Mouse (Mus musculus): ENCODE measurements around the gene Stum.

The Stum gene

DNA sequence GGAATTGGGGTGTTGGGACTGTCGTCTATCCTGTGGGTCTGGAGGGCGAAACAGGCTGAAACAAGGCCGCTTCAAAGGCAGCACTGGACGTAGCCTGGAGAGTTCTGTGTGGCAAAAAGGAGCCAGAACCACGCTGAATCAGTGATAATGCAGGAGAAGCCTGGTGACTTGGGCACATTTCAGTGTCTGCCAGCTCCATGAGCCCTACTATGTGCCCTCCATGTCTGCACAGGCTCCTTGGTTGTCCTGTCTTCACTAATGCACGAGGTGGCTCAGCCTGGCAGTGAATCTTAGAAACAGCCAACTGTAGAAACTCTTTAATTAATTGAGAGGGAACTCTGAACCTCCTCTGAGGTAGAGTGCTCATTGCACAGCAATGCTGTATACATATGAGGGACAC, 56.9 kb downstream of the Stum start:
- DNase-seq = no peak

DNA sequence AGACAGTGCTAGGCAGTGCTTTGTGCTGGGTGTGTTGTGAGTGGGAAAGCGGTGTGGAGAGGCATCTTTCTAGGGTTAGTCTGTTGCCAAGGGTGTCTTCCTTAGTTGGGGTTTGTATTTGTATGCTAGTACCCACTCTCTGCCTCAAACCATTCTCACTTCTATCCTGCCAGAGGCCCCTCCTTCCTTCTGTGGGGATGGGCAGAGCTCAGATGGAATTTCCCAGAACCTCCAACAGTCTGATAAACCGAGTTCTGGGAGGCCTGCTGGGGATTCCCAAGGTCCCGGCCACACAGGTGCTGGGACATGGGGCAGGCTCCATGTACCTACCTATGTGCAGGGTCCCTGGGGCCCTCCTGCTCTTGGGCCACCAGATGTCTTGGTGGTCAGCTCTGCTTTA, 59.4 kb downstream of the Stum start:
- DNase-seq = no peak

DNA sequence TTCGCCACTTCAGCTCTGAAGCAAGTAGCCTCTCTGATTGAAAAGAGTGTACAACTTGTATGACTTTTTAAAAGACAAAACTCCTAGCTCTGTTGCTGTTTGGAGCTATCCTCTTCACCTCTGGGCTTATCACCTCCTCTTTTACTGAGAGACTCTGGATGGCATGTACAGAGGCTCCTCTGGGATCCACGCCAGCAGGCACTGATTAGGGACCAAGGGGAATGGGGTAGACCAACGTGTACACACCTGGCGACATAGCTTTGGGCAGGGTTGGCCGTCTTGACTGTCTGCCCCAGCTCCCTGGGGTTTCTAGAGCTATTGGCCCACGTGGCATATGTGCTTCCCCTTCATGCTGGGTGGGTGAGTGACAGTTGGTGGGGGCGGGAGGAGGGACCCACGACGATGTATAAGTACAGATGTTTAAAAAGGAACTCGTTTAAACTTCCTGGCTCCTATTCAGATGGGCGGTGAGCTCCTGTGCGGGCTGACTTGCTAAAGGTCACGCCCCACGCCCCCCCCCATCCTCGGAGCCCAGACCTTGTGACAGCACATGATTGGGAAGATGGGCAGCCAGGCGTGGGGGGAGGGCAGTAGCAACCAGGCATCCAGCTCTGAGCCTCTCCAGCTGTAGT, 60.2 kb downstream of the Stum start:
- DNase-seq = no peak

DNA sequence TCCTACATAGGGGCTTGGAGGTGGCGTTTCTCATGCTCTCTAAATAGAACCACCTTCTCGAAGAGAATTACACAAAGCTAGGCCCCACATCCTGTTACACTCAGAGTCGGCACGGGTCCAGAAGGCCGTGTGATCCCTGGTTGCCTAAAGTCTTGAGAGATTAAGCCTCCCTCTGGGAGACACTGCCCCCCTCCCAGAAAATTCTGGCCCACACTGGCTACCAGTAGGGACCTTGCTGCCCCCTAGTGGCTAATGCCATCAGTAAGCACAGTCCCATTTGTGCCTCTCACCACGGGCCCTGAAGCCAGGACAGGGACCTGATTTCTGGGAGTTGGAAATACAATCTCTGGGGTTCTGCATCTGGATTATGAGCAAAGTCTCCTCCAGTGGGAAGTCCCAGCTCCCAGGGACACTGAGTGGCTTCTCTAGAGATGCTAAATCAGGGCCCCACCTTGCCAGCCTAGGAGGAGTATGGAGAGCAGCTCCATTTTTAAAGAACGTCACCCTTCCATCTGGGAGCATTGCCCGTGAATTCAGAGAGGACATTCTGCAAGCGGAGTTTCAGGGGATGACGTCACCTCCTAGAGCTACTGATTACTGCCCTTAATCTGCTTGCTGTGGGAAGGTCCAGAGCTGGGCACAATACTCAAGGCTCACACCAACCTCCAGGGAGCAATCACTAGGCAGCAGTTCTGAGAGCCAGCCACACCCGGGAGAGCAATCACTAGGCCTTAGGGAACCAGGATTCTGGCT, 61.1 kb downstream of the Stum start:
- DNase-seq = peak; percentile 69

DNA sequence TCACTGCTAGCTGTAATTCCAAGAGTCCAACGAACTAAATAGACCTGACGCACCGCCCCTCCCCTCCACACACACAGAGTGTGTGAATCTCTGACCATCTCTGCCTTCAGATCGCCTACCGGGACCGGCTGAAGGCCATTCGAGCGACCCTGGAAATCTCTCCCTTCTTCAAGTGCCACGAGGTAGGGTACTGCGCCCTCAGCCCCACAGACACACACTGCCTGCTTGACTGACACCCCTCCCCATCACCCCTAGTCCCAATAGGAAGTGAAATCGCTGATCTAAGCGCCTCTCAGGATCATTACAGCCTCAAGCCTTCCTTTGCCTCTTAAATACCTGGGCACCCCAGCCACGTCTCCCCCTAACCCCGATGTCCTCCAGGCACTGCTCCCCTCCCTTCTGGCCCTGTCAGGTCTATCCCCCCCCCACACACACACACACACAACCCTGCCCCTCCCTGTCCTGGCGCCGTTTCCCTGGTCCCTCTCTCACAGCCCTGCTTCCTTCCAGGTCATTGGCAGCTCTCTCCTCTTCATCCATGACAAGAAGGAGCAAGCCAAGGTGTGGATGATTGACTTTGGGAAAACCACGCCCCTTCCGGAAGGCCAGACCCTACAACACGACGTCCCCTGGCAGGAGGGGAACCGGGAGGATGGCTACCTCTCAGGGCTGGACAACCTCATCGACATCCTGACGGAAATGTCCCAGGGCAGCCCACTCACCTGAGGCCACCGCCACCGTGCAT, 62.0 kb downstream of the Stum start:
- no peak for DNase-seq

DNA sequence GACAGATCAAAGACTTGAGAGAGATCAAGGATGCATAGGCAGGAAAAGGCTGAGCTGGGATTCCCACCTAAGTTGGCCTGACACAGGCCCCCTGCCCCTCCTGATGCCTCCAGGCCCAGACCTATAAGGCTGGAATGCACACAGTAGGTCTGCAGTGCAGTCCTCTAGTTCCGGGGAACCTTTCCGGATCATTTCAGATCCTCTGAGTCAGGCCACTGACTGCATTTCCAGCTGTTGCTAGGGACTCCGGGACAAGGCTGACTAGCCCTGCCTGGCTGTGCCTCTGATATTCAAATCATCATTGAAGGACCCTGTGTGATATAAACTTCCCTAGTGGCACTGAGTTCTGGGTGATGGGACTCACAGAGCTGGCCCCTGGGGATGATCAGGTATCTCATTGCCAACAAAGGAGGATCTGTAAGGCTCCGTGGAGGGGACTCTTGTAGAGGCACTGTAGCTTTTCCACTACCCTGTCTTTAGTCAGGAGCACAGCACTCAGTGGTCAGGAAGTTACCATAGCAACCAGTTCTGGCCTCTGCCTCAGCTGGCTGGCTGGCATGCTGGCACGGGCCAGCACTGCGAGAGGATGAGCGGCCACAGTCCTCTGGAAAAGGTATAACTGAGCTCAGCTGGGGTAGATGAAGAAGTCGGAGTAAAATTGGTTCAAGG, 62.7 kb downstream of the Stum start:
- no peak for DNase-seq

DNA sequence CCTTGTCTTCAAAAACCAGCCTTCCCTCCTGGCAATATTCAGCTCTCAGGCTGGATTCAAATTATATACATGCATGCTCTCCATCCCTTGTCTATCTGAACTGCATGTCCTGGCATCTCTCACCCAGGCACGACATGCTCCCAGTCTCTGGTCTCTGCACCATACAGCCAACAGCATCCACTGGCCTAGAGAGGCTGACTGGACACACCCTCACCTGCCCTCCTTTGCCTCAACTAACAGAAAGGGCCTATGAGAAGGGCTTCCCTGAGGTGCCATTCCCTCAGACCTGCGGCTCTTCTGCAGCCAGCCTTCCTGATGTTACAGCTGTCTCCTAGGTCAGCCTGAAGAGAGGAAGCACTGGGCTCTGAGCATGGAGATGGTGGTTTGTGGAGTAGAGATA, 64.2 kb downstream of the Stum start:
- DNase-seq = no peak

DNA sequence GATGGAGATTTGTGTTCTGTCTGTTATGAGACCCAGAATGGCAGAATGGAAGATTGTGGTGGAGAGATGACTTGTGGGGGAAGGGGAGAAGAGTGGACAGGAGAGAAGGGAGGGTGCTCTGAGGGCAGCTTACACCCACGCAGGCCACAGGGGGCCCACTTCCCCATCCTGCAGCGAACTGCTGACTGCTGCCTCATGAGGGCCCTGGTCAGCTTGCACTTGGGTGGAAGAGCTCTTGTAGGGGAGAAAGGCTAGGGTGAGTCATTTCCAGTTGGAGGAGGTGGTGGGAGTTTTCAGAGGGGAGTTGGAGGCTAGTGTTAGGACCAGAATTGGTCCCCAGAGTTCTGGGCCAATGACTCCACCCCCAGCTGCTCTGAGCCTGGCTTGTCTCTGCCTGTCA, 66.2 kb downstream of the Stum start:
- no peak for DNase-seq

DNA sequence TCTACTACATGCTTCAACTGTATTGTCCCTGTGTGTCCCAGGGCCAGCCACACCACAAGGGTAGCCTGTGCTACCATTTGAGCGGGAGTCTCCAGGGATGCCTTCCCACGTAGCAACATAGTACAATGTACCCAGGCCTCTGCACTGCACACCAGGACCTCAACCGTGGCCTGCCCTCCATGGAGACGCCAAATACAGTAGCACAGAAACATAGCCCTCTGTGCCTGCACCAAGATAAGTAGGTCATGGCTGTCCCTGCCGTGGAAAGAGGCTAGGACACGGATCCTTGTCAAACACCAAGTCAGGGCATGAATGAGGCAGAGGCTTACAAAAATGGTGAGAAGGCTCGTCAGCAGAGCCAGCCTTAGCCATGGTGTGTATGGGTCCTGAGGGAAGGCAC, 67.5 kb downstream of the Stum start:
- DNase-seq = no peak

DNA sequence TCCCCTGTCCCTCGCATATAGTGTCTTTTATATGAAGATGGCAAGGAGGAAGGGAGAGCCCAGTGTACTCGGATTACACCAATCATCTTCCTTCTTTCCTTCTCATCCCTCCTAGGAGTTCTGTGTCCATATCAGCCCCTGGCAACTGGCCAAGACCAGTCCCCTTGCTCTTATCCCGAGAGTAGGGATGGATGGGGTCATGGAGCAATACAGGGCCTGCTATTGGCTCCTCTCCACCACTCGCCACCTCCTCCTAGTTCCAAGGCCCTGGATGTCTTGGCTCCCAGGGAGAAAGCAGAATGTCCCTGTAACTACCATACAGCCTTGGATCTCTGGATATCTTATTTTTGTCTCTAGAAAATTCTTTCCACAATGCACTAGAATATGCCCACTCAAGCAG, 68.2 kb downstream of the Stum start:
- no peak for DNase-seq

DNA sequence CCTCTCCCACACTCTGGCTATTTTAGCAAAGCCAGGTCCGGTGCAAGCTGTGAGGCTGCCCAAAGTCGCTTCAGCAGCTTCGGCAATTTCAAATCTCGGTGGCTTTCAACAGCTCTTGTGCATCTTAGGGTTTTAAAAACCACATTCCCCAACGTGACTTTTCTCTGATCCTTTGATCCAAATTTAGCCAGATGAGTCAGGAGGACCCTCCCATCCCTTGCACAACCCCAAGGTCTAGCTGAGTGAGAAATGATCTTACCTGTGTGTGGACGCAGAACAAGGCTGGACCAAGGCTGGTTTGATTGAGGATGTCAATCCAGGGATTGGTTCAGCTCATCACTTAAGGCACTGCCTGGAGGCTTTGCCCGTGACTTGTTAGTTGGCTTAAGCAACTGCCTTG, 73.0 kb downstream of the Stum start:
- DNase-seq = no peak

DNA sequence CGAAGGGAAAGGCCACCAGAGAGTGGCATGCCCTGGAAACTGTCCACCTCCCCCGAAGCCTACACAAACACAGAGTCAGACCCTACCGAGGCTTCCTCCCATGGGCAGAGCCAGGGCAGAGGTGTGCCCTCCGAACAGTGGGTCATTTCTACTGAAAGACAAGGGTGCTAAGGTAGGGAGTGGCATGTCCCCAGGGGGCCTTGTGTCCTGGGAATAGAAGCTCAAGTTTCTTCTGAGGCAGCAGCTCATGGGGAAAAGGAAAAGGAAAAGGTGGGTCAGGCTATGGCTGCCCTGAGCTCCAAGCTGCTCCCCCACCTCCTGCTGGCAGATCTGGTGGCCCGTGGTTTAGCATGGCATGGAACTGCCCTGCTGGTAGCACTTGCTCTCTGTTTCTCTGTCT, 73.5 kb downstream of the Stum start:
- no peak for DNase-seq

DNA sequence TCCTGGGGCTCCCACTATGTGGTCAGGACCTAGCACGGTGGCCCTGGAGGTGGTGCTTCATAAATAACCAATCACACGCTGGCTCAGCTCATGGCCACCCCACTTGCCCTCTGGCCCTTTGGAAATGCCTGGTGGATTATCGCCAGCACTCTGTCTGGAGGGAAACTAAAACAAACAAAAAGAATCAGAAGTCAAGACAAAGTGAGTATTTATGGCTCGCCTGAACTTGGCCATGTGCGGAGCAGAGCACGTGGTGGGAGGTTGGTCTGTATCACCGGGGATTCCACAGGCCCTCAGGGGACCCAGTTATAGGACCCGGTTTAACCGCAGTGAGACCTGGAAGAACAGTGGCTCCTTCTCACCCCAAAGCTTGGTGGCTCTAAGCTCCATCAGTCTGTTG, 74.5 kb downstream of the Stum start:
- no peak for DNase-seq

DNA sequence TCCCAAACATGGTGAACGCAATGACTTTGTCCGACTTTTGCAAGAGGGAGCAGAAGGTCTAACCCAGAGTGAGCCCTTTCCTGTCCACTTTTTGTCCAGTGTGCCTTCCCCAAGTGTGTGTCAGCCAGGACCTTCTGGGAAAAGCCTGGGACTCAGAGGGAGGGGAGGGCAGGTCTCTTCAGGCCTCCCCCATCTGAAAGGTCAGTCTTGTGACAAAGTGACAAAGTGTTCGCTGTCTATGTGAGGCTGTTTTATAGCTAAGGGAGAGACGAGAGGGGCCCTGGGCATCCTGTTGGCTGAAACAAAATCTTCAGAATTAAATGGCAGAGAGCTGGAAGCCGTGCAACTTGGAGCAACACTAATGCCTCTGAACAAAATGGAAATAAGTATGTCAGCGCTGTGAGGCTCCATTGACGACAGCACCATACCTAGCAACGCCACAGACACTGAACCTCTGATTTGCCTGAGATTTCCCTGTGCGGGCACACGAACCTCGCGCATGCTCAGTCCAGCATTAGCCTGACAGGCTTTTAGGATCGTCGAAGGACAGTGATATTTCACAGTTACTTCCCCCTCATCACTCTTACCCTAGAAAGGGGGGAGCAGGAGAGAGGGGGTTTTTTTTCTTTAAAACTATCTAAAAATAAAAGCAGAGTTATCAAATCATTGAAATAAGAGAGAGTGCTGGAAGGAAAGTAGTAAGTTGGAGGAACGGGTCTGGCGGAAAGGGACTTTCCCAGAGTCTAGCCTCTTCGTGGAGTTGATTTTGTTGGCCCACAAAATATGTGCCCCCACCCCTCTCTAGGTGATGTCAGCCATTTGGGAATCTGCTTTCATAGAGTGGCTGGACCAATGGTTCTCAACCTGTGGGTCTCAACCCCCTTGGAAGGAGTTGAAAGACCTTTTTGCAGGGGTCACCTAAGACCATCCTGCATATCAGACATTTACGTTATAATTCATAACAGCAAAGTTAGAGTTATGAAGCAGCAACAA, 75.3 kb downstream of the Stum start:
- DNase-seq = no peak

DNA sequence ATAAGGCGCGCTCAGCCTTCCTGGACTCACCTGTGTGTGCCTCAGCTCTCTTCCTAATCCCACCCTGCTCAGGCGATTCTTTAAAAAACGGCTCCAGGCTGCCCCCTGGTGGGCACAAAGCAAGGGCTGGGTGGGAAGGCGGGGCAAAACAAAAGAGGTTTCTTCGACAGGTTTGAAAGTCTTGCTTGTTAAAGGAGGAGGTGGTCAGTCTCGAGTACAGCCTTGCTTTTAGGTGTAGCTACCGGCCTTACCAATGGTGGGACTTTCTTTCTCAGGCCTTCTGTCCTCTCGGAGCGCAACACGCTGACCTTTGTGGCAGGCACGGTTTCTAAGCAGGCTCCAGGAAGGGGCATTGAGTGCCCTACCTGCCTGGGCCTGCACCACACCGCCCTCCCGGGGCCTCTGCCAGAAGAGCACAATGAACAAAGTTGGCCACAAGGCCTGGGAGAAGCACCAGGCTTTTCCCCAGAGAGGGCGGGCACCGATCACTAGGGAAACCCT, 76.1 kb downstream of the Stum start:
- DNase-seq = peak; percentile 77

DNA sequence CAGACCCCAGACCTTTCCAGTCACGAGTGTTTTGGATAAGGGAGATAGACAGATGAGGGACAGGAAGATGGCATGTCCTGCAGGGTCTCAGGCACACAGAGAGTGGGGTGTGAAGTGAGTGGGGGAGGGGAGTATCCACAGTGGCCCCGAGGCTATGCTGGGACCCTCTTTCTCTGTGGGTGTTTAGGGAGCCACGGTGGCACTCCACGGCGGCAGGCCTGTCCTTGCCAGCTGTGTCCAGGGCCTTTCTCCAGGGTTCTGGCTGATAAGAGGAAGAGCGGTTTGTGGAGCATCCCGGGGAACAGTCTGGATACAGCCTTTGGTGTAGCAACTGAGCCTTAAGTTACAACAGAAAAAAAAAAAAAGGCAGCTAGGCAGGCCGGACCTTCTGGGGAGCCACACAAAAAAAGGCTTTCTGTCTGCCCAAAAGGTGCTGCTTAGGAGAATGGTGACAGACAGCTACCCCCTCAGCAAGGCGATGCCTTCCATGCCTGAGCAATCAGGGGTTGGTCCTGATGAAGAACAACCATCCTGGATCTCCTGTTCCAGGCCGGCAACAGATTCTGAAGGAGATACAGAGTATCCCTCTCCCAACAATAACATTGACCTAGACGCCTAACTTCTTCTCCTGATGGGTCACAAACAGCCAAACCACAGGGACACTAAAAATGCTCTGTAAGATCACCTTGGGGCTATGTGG, 76.8 kb downstream of the Stum start:
- no peak for DNase-seq

DNA sequence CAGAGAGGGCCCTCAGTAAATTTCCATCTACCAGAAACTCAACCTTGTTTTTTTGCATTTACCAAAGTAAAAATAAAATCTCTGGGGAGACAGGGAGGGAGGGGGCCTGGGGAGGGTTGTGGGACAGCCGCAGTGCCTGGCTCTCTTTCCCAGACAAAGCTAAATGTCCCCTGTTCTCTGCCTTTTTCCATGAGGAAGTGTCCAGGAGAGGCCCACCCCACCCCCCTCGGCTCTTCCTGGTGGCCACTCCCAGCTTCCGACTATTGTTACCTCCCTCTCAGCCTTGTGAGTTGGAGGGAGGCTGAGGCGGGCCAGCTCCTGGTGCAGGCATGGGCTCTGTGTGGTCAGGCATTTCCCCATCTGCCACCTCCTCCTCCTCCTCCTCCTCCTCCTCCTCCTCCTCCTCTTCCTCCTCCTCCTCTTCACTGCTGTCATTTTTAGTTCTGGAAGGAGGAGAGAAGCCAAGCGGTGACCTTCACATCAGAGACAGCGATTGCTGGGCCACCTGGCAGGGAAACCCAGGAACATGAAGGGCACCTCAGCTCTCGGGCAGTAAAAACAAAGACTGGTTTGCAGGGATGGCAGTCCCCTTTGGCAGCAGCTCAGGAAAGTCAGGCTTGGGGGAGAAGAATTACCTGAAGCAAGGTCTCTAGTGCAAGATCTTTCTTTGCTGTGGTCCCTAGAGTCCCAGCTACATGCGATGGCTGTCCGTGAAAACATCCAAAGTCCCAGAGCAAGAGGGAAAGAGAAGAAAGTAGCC, 77.5 kb downstream of the Stum start:
- no peak for DNase-seq

DNA sequence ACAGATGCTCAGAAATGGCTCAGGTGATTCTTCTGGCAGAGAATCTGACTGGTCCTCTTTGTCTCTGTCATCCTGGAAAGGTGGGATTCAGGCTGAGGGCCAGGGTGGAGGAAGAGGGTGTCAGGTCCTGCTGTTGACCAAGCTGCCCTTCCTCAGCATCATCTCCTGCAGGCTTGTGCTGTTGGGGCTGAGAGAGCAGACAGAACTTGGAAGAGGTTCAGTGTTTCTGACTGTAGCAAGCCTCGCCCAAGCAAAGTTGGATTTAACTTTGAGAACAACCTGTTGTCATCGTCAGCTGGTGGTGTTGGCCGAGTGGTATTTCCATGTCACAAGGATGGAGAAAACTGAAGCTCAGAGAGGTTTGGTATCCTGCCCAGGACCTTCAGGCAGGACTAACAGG, 78.6 kb downstream of the Stum start:
- no peak for DNase-seq

DNA sequence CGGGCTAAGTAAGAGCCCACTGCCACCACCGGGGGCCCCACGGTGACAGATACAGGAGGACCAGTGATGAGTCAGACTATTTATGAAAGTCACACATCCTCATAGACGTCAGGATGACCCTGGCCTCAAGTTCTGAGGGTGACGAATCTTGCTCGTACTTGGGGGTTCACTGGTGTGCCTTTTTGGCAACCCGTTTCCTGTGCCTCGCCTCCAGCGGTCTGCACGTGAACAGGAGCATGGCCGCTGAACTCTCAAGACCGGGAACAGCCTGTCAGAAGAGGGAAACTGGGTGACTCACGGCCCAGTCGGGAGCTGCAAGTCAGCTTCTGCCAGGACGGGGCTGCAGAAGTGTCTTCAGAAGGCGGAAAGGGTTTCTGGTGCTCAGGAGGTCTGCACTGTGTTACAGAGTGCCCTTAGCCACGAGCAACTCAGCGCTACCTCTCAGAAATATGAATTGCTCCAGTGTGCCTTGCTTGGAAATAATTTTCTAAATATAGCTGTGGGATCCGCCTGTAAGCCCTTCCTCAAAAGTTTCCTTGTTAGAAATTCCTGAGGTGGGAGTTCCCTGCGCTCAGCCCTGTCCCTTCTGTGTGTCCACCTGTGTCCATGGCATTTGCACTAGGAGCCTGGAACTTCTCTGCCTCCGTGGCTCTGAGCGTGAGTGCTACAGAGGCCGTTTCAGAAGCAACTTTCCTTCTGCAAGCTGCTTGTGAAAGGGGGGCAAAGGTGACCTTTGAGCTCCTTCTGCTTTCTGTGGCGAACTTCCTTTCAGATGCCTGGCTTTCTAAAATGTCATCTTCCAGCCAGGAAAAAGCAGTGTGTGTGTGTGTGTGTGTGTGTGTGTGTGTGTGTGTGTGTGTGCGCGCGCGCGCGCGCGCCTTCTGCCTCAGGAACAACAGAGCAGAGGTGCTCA, 79.4 kb downstream of the Stum start:
- DNase-seq = peak; percentile 64

DNA sequence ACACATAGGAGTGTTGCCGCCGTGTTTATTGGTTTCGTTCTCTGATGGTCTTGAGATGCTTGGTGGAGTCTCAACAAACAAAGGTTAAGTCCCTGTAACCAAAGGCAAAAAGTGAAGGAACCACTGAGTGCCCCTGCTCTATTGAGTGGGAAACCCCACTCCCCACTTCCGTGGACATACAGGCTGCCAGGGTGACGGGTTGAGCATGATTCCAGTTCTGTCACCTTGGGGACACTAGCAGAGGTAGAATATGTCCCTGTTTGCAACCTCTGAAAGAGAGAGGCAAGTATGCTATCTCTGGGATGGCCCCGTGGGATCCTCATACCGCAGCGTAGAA, 80.0 kb downstream of the Stum start:
- peak; percentile 58 for DNase-seq
